Mouse (Mus musculus): Measurements from ENCODE around the gene Piga.

Gene Piga

DNA sequence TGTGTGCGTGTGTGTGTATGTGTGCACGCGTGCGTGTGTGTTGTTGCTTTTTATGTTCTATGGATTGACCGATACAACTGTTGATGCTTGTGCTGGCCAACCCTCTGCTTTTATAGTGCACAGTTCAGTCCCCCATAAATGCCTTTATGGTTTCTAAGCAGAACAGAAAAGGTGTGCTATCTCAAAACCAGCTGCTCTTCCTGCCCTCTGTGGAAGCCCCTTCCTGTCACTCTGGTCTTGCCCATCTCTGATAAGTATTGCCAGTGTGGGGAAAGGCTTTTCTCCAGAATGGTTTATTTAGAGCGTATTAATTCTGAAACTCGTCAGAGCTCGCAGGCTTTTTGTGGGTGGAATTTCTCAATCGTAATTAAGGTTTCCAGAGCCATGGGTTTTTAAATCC is 13.1 kb downstream of the Piga start:
- DNase-seq (ENCODE audit: low spot score) = no peak

DNA sequence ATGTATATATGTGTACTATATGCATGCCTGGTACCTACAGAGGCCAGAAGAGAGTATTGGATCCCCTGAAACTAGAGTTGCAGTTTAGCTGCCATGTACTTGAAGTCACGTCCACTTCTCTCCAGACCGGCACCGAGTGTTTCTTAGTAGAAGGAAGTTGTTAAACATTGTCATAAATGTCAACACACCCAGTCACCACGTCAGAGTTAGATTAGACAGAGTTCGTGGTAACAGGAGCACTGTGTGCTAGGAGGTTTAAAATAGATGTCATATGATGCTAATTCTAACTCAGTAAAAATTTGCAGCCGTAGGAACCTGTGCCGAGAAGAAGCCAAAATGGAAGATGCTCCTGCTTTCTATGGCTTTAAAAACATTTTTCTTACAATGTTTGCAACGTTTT is 17.1 kb downstream of the Piga start, which contains the start of gene Asb11:
TSS of gene Asb11 (plus strand) at position 286 of the 400 bp plus-strand sequence.
- no peak for DNase-seq (ENCODE audit: low spot score)

DNA sequence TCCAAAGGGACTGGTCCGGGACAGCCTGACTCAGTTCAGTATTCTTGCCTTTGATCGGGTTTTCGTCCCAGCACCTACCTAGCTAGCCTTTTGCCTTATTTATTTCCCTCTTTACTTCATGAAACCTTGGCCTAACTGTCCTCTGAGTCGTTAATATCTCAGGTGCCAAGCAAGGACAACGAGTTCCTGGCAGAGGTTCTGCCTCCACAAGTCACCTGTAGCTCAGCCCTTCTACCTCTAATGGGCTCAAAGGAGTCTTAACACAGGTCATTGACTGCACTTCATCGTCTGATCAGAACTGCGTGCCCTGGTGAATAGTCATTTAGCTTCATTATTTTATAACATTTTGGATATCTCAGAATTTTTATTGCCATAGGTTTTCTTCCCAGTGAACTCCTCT is 19.9 kb downstream of the Piga start:
- DNase-seq (ENCODE audit: low spot score) = no peak

DNA sequence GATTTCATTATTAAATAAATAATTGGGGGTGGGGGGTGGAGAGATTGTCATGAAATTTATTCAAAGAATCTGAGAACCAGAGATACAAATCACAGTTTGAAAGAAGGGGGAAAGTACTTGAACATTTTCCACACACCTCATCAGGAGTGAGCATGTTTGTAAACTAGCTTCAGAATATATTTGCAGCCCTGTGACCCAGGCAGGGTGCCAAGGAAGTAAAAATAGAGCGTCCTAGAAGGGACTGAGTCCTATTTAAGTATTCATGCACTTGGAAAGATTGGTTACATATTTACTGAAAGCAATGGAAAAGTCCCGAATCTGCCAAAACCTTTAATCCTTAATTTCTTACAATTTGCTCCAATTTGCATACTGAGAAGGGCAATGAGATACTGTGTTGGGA is 20.6 kb downstream of the Piga start:
- DNase-seq (ENCODE audit: low spot score) = peak; percentile 28

DNA sequence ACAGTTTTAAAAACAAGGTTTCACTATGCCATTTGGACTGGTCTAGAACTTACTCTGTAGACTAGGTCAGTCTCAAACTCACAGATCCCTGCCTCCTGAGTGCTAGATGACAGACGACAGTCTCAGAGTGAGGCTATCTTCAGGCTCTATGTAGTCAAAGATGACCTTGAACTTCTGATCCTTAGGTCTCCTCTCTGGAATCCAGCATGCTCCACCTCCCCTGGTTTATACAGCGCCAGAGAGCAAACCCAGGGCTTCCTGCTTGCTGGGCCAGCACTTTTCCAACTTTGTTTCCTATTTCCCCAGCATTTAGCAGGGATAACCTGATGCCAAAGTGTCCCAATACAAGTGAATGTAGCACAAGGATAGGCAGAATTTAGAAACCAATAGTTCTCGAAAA is 21.1 kb downstream of the Piga start:
- no peak for DNase-seq (ENCODE audit: low spot score)

DNA sequence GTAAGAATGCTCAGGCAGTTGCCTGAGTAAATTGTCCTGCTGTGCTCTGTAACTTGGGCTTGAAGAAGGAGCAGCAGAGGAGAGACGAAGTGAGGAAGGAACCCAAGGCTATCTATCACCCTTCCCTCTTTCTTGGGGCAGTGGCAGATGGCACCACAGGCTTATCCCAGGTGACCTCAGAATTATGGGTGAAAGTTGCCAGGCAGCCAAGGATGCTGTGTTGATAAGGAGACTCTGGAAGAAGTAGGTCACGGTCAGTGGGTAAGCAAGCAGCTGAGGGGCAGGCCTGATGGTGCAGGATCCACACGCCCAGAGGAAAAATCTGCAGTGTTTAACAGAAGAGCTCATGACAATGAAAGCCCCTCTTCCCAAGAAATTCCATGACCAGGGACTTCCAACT is 21.7 kb downstream of the Piga start:
- DNase-seq (ENCODE audit: low spot score) = no peak

DNA sequence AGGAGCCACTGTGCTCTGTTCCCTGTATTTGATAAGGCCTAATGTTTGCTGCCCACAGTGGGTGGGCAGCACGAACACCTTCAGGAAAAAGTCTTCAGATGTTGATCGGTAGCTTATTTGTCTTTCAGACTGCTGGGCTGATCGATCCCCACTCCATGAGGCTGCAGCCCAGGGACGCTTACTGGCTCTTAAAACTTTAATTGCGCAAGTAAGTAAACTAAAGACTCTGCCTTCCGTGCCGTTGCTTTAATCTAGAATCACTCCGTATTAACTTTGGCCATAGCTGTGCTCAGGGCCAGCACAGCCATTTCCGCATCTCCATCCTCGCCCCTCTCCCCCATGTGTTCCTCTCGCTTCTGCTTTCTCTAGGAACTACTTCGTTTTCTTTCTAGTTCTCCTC is 26.0 kb downstream of the Piga start:
- DNase-seq (ENCODE audit: low spot score) = no peak

DNA sequence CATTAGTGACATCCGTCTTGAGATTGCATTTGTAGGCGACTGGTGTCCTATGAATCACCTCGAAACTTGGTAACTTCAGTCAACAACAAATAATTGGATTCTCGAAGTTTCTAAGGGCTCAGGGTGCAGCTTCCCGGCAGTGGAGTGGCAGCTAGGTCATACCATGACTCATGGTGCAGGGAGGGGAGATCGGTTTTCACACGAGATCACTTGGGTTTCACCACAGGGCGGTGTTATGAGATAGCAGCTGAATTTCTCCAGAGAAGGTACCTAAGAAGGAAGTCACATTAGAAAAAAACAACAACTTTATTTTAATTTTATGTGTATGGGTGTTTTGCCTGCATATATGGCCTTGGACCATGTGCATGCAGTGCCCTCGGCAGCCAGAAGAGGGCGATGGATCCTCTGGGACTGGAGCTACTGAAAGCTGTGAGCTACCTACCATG is 26.5 kb downstream of the Piga start:
- peak; percentile 10 for DNase-seq (ENCODE audit: low spot score)

DNA sequence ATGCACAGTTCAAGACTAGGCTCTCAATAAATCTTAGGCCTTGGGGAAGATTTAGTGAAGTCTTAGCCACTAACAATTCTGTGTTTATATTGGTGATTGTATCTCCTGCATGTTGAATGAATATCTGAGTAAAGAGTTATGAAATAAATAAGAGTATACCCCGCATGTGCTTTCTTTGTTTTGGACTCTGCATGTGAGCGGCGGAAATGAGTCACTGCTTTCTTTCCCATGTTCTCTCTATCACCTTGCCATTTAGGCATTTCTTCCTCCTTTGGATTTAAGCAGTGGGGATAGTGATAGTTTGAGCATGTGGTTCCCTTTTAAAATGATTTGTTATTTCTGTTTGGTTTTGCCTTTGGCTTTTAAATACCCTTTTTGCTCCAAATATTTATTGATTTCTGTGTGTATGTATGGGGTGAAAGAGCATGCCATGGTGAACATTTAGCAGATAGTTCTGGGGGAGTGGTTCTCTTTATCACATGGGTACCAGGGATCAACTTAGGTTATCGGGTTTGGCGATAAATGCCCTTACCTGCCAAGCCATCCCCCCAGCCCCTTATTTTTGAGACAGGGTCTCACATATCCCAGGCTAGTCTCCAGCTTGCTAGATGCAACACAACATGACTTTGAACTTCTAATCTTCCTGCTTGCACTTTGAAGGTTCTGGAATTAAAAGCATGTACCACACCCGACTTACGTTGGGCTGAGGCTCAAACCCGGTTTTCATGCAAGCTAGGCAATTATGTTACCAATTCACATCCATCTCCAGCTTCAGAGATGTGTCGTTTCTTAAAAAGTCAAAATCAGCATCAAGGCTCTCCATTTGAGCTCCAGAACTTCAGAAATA is 27.5 kb downstream of the Piga start:
- no peak for DNase-seq (ENCODE audit: low spot score)

DNA sequence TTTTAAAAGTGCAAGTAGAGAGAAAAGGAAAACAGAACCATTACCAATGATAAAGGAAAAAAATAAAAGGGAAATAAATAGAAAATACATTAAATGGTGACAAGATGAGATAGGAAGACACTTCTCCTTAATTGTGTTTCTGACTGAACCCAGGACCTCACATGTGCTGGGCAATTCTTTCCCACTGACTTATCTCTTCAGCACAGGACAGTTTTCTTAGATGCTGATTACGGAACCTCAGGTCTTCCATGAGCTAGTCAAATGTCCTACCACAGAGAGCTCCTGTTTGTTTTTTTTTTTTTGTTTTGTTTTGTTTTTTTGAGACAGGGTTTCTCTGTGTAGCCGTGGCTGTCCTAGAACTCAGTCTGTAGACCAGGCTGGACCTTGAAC is 28.1 kb downstream of the Piga start:
- DNase-seq (ENCODE audit: low spot score) = no peak

DNA sequence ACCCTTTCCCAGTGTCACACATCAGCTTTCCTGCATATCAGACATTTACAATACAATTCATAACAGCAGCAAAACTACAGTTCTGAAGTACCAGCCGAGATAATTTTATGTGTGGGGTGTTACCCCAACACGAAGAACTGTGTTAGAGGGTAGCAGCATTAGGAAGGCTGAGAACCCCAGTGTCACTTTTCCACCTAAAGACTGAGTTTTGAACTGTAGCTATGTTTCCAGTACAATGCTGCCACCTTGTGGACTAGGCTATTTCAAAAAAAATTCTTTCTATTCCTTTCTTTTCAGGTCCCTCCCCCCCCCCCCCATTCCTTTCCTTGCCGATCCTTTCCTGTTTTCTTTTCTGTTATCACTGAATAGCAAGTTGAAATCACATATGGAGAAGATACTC is 29.6 kb downstream of the Piga start:
- no peak for DNase-seq (ENCODE audit: low spot score)

DNA sequence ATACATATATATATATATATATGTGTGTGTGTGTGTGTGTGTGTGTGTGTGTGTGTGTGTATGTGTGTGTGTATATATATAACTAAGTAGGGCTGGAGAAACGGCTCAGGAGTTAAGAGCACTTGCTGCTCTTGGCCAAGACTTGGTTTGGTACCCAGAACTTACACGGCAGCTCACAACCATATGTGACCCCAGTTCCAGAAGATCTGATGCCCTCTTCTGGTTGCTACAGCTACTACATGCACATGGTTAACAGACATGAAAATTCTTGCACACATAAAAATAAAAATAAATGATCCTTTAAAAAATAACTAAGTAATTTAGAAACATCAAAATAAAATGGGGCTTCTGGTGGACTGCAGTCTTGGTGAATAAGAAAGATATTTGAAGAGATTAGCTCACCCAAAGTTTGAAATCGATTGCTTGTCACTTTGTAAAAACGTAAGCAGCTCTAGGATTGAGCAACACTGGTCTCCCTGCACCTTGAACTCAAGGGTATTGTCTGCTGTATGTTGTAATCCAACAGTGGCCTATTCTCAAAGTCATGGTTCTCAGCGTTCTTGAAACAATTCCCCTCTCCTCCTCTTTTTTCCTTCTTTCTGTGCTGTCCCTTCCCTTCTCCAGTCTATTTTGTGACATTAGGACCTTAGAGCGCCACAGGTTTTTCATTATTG is 39.8 kb downstream of the Piga start:
- DNase-seq (ENCODE audit: low spot score) = no peak

All from testis, postnatal 14 days (tissue).